Mouse (Mus musculus): ENCODE results near the gene Mlh1. TPM values are rescaled to one million over a fixed set of nuclear protein-coding genes. Genes with fewer than 3 reads are reported as not detected.

Mlh1 gene
- total RNA-seq (2021) (10 to 100 TPM; 15.0 to 17.5 TPM), polyA plus RNA-seq (2012; rRNA removed) (11.0 and 13.2 TPM in 2 replicates)
- long read RNA-seq, transcript Mlh1-201 (19 exons, 2,754 nt) = major isoform, 6 of 15 reads
- long read RNA-seq, partial matches to known transcripts = 4 of 15 reads
- long read RNA-seq, other reads (novel, unspliced or antisense) = 5 of 15 reads

DNA sequence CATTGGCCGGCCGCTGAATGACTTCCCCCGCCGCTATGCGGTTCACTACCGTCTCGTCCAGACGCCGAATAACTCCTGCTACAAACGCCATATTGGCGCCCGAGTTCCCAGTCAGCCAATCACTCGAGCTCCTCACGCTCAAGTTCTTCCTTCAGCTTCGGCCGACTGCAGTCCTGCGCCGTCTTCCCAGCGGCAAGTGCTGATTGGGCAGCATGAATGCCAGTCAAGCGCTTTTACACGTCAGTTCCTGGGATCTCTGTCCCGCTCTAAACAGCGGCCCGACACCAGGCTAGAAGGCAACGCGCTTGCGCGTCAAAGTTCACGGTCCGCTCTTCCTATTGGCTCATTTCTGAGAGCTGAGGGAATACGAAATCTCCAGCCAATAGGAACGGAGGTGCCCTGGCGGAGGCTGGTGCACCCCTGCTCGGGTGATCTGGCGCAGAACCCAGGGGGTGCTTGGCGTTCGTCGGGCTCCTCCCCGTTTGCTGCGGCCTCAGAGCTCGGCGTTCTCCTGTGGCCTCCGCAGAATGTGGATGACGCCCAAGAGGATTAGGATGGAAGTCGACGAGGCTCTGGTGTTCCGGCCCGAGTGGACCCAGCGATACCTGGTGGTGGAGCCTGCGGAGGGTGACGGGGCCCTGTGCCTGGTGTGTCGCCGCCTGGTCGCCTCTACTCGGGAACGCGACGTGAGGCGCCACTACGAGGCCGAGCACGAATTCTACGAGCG lies at the start of gene Mlh1, which contains the start of gene Epm2aip1:
Mlh1 (minus strand) TSS at position 358 of the 727 bp plus-strand sequence.
Epm2aip1 (plus strand) TSS at position 496 of the 727 bp plus-strand sequence.
- DNase-seq = peak; percentile 99

GRCm38 (mm10) chr9:111320912-111321311 lies 49.3 kb upstream of the Mlh1 start:
- DNase-seq = no peak

GRCm38 (mm10) chr9:111314219-111314618 lies 42.6 kb upstream of the Mlh1 start:
- peak; percentile 77 for DNase-seq

DNA sequence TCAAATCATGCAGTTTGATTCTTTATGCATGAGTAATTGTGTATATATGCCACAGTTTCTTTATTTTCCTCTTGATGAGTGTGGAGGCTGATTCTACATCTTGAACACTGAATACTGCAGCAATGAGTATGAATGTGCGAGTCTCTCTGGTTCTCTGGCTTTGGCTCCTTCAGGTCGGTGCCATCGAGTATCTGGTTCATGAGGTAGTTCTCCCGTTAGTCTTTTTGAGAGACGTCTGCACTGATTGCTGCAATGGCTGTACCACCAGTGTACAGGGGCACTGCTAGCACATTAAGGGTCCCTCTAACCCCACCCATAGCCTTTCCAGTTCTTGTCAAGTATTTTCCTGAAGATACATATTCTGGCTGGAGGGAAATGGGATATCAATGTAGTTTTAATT lies 42.2 kb upstream of the Mlh1 start:
- DNase-seq = no peak

- DNase-seq = peak; percentile 26
Measured at GRCm38 (mm10) chr9:111313299-111313698, 41.7 kb upstream of the Mlh1 start.

DNA sequence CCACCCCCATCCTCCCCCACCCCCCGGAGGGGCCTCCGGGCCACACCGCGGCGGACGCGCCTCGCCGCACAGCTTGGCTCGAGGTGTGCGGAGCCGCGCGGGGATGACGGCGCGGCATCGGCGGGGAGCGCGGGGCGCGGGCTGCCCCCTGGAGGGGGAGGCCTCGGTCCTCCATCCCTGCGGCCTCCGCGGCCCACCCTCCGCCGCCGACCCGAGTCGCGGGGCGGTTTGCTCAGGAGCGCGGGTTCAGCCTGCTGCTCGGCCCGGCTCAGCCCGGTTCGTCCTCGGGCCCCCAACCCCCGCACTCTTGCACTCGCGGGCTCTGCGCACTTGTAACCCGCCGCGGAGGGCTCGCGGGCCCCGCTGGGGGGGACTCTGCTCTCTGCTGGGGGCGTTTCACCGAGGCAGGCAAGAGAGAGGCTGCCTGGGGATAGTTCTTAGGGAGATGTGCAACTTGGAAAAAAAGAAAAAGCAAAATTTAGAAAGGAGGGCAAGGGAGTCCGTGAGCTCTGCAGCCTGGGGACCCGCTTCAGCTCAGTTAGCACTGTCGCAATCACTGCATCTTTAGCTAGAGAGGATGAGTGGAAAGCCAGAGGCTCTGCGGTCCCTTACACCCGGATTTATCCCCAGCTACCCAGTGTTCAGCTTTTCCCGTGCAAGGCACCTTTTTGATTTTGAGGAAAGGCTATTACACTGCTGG lies 41.0 kb upstream of the Mlh1 start:
- DNase-seq = peak; percentile 59

- DNase-seq = no peak
Measured at GRCm38 (mm10) chr9:111311843-111312441, 40.4 kb upstream of the Mlh1 start.

DNA sequence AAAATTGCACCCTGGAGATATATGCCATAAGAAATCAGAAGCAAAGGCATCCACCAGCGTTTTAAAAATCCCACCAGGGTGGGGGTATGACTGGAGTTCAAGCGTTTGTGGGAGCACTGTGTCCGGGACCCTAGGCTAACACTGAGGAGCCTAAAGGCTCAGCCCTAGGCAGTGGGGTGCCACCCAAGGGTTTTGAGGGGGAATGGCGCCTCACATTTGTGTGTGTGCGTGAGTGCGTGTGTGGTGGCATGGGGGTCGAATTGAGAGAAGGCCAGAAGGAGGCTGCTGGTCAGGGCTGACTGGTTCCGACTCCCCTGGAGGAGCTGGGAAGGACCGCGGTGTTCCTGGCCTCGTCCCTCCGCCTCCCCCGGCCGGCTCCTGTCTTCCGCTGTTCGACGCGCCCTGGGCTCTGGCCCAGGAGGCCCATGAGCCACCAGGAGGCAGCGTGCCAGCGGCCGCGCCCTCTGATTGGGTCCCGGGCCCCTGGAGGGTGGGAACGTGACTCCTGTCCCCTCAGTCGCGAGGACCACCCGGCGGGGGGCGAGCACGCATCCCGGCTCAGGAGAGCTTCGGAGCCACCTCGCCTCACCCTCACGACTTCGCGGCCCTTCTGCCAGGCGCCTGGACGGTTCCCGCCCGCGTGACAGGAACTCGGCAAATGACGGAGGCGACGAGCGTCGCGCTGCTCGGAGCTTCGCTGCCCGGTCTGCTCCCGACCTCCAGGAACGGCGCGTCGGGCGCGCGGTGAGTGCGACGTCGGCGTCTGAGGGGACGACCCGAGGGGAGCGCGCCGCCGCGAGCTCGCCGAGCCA lies 39.6 kb upstream of the Mlh1 start, which contains the start of gene Trank1:
Trank1 (plus strand) TSS at position 709 of the 812 bp plus-strand sequence.
- DNase-seq = peak; percentile 87

DNA sequence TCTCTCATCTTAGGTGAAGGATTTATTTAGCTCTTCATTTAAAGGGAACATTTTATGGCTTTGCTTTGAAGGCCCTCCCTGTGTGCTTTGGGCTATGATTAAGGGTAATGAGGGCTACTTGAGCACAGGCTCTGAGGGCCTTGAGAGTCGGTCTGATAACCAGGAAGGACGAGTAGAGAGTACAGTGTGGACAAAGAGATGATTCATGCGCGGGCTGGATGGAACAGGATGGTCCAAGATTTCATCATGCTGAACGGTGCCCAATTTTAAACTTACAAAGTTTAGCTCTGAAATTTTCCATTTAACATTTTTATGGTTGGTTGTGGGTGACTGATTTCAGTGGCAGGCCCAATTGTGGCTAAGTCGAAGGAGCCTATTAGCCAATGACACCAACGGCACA lies 34.6 kb upstream of the Mlh1 start:
- DNase-seq = peak; percentile 79

- peak; percentile 54 for DNase-seq
Measured at GRCm38 (mm10) chr9:111304036-111304435, 32.4 kb upstream of the Mlh1 start.

- DNase-seq = no peak
Measured at GRCm38 (mm10) chr9:111302196-111302831, 30.7 kb upstream of the Mlh1 start.

- DNase-seq = peak; percentile 81
Measured at GRCm38 (mm10) chr9:111298606-111299005, 27.0 kb upstream of the Mlh1 start.

GRCm38 (mm10) chr9:111296433-111296832 lies 24.8 kb upstream of the Mlh1 start:
- no peak for DNase-seq

DNA sequence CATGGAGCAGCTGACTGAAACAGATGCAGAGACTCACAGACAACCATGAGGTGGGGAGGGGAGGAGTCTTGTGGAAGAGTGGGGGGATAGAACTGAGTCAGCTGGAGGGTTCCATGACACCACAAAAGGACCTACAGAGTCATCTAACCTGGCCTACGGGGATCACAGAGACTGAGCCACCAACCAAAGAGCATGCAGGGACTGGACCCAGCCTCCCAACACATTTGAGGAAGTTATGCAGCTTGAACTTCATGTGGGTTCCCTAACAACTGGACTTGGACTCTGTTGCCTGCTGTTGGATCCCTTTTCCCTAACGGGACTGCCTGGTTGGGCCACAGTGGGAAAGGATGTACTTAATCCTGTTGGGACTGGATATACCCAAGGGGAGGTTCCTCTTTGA lies 23.7 kb upstream of the Mlh1 start:
- DNase-seq = no peak

GRCm38 (mm10) chr9:111294911-111295310 lies 23.3 kb upstream of the Mlh1 start:
- no peak for DNase-seq

DNA sequence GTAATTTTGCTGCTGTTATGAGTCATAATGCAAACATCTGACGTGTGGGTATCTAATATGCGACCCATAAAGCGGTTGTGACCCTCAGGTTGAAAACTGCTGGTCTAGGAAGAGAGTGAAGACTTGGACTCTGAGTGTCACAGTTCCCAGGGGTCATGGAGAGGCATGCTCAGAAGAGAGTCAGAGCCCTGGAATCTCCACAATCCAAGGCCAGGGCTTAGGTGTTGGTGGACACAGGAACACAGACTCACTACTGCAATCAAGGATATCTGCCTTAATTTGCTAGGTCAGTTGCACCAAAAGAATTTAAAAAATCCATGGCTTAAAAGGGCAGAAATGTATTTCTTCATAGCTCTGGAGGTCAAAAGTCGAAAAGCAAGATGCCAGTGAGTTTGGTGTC lies 21.6 kb upstream of the Mlh1 start:
- DNase-seq = peak; percentile 32

DNA sequence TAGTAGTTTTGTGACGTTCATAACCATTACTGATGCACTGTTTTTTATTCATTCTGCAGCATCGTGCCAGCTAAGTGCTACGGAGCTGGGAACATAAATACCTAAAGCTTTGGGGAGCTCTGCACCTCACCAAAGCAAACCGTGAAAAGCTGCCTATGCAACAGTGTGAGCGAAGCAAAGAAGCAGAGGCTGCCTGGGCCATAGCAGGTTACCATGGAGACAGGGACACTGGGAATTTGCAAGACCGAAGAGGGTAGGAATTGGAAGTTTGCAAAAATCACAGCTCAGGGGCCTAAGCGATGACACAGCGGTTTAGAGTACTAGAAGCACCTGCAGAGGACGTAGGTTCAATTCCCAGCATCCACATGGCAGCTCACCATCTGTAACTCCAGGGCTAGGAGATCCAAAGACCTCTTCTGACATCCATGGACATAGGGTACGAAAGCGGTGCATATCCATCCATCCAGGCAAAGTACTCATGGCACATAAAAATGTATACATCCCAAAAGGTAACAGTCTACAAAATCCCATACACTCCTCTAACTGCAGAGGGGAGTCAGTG lies 19.0 kb upstream of the Mlh1 start:
- DNase-seq = no peak

- DNase-seq = peak; percentile 94
Measured at GRCm38 (mm10) chr9:111289832-111290339, 18.3 kb upstream of the Mlh1 start.

DNA sequence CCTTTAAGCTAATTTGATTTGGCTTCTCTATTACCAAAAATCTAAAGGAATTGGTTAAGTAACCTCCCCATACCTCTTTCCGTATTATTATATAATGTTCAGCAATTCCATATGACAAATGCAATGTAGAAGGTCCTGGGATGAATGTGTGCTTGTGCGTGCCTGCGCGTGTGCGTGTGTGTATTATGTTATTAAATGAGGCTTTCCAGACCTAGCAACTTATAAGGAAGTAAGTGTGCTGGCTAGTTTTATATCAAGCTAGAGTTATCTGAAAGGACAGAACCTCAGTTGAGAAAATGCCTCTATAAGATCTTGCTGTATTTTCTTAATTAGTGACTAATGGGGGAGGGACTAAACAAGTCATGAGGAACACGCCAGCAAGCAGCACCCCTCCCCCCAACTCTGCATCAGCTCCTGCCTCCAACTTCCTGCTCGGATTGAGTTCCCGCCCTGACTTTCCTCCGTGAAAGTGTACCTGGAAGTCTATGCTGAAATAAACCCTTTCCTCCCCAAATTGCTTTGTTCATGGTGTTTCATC lies 17.8 kb upstream of the Mlh1 start:
- peak; percentile 8 for DNase-seq

GRCm38 (mm10) chr9:111287956-111288355 lies 16.4 kb upstream of the Mlh1 start:
- no peak for DNase-seq
